Mouse (Mus musculus): ENCODE results near the gene Apol8.
"Not testable (repeated sequence)": the region's sequence is repeated elsewhere in the genome, so short reads cannot be mapped to it uniquely, and the experiment has no call there.

DNA sequence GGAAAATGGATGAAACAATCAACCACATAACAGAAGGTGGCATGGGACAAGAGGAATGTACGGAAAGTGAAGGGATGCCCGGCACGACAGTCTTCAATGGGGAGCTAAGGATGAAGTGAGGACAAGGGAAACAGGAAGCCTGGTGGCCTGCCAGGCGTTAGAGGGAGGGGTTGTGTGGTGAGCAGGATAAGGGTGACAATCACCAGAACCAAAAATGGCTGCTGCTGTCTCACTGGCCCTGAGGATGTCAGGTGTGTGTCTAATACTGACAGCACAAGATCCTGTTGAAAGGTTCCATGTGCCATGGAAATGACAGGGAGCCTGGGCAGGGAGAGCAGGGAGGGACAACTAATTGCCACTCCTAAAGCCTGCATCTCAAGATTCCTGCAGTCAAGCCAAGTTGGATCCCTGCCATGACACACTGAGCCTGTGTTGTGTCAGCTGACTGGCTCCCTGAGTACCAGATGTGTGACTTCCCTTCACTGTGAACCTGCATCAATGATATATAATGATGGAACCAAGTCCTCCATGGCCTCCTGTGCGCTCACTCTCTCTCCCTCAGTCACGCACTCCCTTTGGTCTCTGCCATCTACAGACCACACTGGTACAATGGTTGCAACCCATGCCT is 31.3 kb downstream of the Apol8 start:
- not testable (repeated sequence) for TF ChIP-seq CTCF, EP300 (IDR thresholded peaks at IDR 0.05; ENCODE audit: low read depth)

Data from liver, postnatal 0 days (tissue).